Mouse (Mus musculus): ENCODE data around the gene Tmem260.

GRCm38 (mm10) chr14:48566596-48566995 lies 120.7 kb downstream of the Tmem260 start:
- TF ChIP-seq CTCF (IDR thresholded peaks at IDR 0.05) (no peak), EP300 (IDR thresholded peaks at IDR 0.05) (no peak)
